Mouse (Mus musculus) erythroblast, embryonic 14.5 days (primary cell): ENCODE measurements around the gene Dennd2c.

Experiments used
- GATA1 ChIP-seq: IDR thresholded peaks from 2 replicates; pipeline ENCODE4 v1.6.1; 2012; ENCODE audit warnings: low read length, inconsistent platforms, mixed read lengths
- TAL1 ChIP-seq: IDR thresholded peaks from 3 replicates; pipeline ENCODE4 v1.6.1; 2012; ENCODE audit warnings: low read length, inconsistent platforms, mixed read lengths

DNA sequence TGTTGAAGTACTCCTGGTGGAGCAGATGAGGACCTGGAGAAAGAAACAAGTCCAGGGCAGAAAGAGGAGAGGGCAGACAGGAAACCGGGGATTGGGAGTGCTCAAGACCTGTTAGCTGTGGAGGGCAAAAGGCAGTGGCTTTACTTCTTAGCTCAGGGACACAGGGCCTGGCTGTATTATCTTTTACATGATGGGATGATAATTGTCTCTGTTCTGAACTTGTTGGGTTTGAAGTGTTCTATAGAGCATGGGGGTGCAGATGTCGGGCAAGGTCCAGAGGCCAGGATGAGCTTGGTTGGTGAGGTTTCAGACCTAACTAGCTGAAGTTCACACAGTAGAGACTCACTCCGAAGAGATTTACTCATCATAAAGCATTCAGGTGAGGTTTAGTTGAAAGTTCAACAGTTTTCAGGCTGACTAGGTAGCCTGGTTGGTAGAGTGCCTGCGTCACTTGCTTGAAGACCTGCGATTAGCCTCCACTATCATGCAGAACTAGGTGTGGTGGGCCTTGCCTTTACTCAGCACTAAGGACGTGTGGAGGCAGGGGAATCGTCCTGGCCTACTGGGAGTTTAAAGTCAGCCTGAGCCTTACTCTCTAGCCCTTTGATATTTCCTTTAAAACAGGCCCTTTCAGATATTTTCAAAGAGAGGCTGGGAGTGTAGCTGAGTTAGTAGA lies 5.3 kb downstream of the Dennd2c start:
- TF ChIP-seq GATA1 = no peak
- no peak for TF ChIP-seq TAL1
